Mouse (Mus musculus): ENCODE results near the gene Evx1. TPM values are rescaled to one million over a fixed set of nuclear protein-coding genes. Genes with fewer than 3 reads are reported as not detected.

Evx1 gene
- polyA plus RNA-seq, 1 experiment from 2014 or later: not detected

DNA sequence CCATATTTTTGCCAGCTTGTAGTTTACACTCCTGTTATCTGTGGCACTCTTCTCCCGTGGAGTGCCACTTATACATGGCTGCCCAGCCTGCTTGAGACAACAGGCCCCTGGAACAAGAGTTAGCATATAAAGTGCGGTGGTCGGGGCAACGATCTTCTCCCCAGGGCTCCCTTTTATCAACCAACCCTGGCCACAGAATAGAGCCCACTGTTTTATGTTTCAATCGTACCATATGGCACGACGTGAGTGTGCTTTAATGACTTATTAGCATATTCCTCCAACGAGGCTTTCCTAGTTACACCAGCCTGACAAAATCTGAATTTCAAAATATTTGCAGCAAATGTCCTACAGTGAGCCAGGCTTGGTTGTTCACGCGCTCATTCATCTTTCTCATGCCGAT, 53.2 kb downstream of the Evx1 start:
- TF ChIP-seq EP300 (optimal IDR thresholded peaks at IDR 0.05) (no peak), CTCF (IDR thresholded peaks at IDR 0.05; ENCODE audit: low read depth) (no peak)
- Histone ChIP-seq H3K4me2 (replicated peaks; ENCODE audit: low read depth) (no peak overlapping the region), H3K9ac (ENCODE audit: low read length) (no peak overlapping the region), H3K27ac (replicated peaks) (no peak overlapping the region), H3K9me3 (ENCODE audit: control insufficient read depth, low read length) (no peaks in the 10 kb centered on the region), H3K36me3 (ENCODE audit: control insufficient read depth, insufficient read depth, low read length) (no peaks in the 10 kb centered on the region), H3K4me1 (replicated peaks; ENCODE audit: control insufficient read depth, insufficient read depth) (no peaks in the 10 kb centered on the region), H3K27me3 (ENCODE audit: control insufficient read depth, insufficient read depth, low read length) (no peaks in the 10 kb centered on the region), H3K4me3 (ENCODE audit: low read depth, low read length) (no peak overlapping the region)
- no peak for DNase-seq (ENCODE audit: low spot score)
- WGBS: 75% methylated on average over 11 of the region's 11 CpGs
- no peak for ATAC-seq (ENCODE audit: low FRiP score, low TSS enrichment)

DNA sequence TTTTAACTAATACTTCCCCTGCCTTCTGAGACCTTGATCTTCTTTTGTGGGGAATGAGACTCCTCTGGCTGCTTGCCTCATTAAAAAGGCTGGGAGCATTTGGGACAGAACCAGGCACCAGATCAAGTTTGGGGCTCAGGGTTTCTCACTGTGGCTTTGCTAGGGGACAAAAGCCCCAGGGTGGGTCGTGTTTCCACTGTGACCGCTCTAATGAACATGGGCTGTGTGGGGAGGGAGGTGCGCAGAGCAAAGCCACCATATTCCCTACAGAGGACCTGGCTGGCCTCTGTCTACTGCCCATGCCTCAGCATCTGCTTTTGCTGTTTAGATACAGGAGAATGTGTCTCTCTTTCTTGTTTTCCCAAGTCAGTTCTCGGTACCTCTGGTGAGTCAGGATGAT, 53.8 kb downstream of the Evx1 start:
- no peaks in the 10 kb centered on the region for H3K27me3 ChIP-seq (ENCODE audit: control insufficient read depth, insufficient read depth, low read length)
- TF ChIP-seq EP300 (optimal IDR thresholded peaks at IDR 0.05): no peak
- TF ChIP-seq CTCF (IDR thresholded peaks at IDR 0.05; ENCODE audit: low read depth): no peak
- H3K36me3 ChIP-seq (ENCODE audit: control insufficient read depth, insufficient read depth, low read length): no peaks in the 10 kb centered on the region
- no peak overlapping the region for H3K4me2 ChIP-seq (replicated peaks; ENCODE audit: low read depth)
- no peak overlapping the region for H3K9ac ChIP-seq (ENCODE audit: low read length)
- H3K27ac ChIP-seq (replicated peaks): no peak overlapping the region
- H3K4me1 ChIP-seq (replicated peaks; ENCODE audit: control insufficient read depth, insufficient read depth): no peaks in the 10 kb centered on the region
- H3K4me3 ChIP-seq (ENCODE audit: low read depth, low read length): no peak overlapping the region
- WGBS: 77% methylated on average over 4 of the region's 4 CpGs
- no peak for DNase-seq (ENCODE audit: low spot score)
- ATAC-seq (ENCODE audit: low FRiP score, low TSS enrichment): no peak
- H3K9me3 ChIP-seq (ENCODE audit: control insufficient read depth, low read length): no peaks in the 10 kb centered on the region

Other genes with a start within 250 kb of the Evx1 start
- 0.35 and 0.56 TPM in 2 replicates for gene Hoxa1, start 155.2 kb upstream of the Evx1 start, polyA plus RNA-seq (2015; fragmentation: Nextera tagmentation; extraction: Ambion mirVana)
- 5.1 and 5.3 TPM in 2 replicates for gene Hoxa2, start 148.7 kb upstream of the Evx1 start, polyA plus RNA-seq (2015; fragmentation: Nextera tagmentation; extraction: Ambion mirVana)
- 0.90 and 0.99 TPM in 2 replicates for gene 5730596B20Rik, start 136.0 kb upstream of the Evx1 start, polyA plus RNA-seq (2015; fragmentation: Nextera tagmentation; extraction: Ambion mirVana)
- gene Hoxa4, start 121.7 kb upstream of the Evx1 start, polyA plus RNA-seq (2015; fragmentation: Nextera tagmentation; extraction: Ambion mirVana): 2.5 and 2.6 TPM in 2 replicates
- 8.4 and 8.9 TPM in 2 replicates for gene Hoxa5, start 108.9 kb upstream of the Evx1 start, polyA plus RNA-seq (2015; fragmentation: Nextera tagmentation; extraction: Ambion mirVana)
- 0.33 and 0.80 TPM in 2 replicates for gene Hoxa6, start 104.8 kb upstream of the Evx1 start, polyA plus RNA-seq (2015; fragmentation: Nextera tagmentation; extraction: Ambion mirVana)
- gene Hoxa3, start 100.2 kb upstream of the Evx1 start, polyA plus RNA-seq (2015; fragmentation: Nextera tagmentation; extraction: Ambion mirVana): 2.8 and 2.9 TPM in 2 replicates
- 0.21 TPM in 1 of 2 replicates, not detected in the other for gene Gm28308, start 100.2 kb upstream of the Evx1 start, polyA plus RNA-seq (2015; fragmentation: Nextera tagmentation; extraction: Ambion mirVana)
- gene Hoxa7, start 91.6 kb upstream of the Evx1 start, polyA plus RNA-seq (2015; fragmentation: Nextera tagmentation; extraction: Ambion mirVana): 8.1 and 8.5 TPM in 2 replicates
- gene Hoxa9, start 82.4 kb upstream of the Evx1 start, polyA plus RNA-seq (2015; fragmentation: Nextera tagmentation; extraction: Ambion mirVana): 0.13 and 0.61 TPM in 2 replicates
- 0.06 TPM in 1 of 2 replicates, not detected in the other for gene Hoxa10, start 72.6 kb upstream of the Evx1 start, polyA plus RNA-seq (2015; fragmentation: Nextera tagmentation; extraction: Ambion mirVana)
- not detected in 2 replicates for gene Hoxa11, start 67.7 kb upstream of the Evx1 start, polyA plus RNA-seq (2015; fragmentation: Nextera tagmentation; extraction: Ambion mirVana)
- not detected in 2 replicates for gene Hoxa13, start 52.6 kb upstream of the Evx1 start, polyA plus RNA-seq (2015; fragmentation: Nextera tagmentation; extraction: Ambion mirVana)